Mouse (Mus musculus) A20 (cell line): ENCODE measurements at regions not wholly inside any gene's neighbourhood (a gene's known extent, or its start where the extent isn't known, plus 50 kb on each side); places are given as distances from the start of the nearest gene placed in this dataset.

Experiments
- DNase-seq: peaks from one replicate; pipeline ENCODE4 v3.0.0-alpha.2; 2011; ENCODE audit warnings: low read depth, low spot score

DNA sequence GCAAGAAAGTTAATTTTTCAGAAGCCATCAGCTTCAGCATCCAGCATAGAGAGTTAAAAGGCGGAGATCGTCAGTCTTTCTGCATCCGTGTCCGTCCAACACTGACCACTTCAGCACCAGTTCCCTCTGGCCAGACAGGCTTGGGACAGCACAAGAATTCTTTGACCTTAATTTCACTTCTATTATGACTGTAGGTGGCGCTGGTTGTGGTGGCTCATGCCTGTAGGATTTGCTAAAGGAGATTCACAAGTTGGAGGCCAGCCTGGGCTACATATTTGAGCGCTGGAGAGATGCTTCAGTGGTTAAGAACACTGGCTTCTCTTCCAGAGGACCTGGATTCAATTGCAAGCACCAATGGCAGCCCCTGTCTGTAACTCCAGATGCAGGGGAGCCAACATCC, 66.0 kb downstream of the Amer2 start:
- DNase-seq = peak; percentile 38

DNA sequence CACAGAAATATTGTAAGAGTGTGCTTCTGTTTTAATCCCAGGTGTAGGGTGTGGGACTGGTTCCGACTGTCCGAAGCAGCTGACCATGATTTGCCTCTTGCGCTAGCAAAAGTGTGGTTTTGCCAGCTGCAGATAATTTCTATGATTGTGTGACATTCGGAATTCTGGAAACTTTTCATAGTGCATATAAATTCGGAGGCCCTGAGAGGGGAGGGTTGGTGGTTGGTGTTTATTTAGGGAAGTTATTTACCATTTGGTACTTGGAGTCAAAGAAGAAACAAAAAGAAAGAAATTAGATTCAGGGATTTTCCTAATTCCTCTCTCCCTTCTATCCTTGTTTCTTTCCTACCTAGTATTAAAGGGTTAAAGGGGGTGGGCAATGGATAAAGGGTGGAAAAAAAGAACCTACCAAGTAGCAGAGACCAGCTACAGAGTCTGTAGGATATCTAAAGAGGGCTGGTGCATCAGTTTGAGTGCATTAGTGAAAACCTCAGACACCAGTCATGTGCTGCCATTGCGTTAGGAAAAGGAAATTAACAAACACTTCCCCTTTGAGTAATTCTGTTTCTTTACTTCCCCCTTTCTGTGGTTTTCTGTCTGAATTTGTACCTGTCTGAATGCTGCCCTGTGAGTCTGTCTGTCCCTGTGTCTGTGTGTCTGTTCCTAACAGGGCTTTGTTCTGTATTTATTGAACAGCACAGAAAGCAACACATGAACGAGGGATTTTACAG, 70.9 kb downstream of the Amer2 start:
- DNase-seq = peak; percentile 80

DNA sequence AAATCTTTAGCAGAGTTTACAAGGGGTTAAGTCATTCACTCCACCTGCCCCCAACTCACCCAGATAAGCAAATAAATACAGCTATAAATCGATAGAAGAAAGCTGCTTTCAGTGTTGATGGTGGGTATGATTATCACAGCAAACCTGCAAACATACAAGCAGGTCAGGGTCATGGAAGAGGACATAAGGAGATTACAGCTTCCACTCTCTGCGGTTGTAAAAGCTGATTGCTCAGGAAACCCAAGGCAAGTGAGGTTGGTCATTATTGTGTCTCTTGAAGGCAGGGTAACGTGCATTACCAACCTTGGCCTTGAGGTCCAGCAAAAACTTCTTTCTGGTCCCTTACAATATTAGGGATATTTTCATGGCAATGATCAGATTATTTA, 71.5 kb downstream of the Amer2 start:
- DNase-seq = no peak

DNA sequence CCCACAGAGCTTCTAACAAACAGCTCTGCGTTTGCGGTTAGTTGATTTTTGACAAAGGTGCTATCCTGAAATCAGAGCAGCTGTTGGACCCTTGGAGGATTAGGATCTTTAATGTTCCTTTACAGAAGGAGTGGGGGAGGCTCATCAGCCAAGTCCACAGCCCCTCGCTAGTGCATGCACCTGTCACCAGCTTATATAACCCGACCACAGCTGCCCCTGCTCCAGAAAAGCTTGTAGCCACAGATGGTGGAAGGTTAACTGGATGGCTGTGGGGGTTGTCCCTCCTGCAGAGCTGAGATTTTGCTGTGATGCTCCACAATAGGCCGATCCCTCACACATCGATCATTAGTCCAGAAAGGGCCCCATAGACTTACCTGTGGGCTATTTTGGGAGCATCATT, 73.0 kb downstream of the Amer2 start:
- DNase-seq = no peak

DNA sequence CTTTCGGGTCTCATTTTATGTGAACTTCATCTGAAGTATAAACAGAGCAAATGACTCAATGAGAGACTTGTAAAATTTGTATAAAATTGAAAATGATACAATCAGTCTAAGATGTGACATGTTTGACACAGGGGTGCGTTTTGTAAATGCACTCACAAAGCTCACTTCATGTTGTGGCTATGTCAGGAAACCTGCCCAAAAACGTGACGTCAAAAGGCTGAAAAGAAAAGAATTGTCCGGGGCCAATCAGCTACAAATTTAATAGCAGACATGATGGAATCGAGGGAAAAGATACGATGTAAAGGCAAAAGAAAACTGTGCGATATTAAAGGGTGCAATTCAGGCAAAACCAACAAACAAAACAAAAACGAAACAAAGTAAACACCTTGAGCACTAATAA, 78.2 kb downstream of the Amer2 start:
- peak; percentile 62 for DNase-seq

DNA sequence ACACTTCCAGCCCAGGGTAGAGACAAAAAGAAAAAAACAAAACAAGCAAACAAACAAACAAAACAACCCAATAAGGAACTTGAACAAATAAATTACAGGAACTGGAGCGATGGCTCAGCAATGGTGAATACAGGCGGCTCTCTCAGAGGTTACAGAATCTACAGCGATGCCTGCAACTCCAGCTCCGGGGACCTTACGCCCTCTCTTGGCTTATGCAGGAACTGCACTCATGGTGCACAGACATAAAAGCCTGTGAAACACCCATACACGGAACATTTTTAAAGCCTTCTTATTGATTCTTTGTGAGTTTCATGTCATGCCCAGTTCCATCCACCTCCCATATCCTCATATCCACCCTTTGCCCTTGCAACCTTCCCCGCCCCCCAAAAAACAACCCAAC, 78.6 kb downstream of the Amer2 start:
- peak; percentile 87 for DNase-seq

DNA sequence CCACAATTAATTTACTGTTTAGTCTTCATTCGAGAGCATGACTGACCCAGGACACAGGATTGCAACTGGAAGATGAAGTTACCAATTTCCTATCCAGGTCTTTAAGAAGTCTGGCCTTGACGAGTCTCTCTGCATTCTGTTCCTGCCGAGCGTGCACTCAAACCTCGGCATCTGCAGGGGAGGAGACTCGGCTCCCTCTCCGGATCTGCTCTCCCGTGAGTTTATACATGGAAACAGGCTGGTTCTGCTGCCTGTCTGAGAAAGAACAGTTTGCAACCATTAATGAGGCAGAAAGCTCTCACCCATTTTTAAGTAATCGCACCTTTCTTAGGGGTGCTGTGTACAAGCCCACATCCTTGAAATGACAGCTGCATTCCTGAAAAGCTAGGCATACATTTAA, 83.7 kb downstream of the Amer2 start:
- DNase-seq = no peak

DNA sequence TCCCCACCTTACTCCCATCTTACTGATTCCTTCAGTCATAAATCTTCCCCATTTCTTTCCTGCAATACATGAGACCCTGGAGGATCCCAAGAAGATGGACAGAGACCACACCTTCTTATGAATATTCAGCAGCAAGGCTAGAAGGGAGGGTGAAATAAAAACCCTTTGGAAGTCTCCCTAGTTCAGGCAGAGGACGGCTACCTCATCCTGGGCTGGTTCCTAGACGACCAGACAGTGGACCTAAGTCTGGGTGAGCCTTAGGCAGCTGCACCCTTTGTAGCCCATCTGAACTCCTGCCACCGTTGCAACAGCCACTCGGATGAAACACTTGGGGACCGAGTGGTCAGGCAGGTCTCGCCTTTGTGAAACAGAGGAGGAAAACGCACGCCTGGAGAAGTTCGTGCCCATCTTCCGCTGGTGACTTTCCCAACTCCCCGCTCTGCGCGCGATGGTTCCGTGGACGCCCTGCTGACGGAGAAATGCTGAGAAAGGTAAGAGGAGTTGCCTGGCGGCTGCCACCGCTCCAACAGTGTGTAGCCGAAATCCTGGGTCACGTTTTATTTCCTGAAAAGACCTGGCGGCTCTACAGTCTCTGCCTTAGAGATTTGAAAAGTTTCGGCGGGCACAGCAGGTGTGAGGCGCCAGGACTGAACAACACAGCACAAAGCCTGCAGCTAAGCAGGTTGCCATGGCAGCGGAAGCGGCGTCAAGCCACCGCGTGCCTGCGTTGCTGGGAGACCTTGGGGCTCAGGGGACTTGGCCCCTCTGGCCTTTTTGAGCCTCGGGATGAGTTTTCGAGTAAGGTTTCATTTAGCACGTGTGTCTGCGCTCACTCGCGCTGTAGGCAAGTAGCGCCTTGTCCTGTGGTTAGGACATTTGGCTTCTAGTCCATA, 112.2 kb downstream of the Amer2 start:
- DNase-seq = no peak

DNA sequence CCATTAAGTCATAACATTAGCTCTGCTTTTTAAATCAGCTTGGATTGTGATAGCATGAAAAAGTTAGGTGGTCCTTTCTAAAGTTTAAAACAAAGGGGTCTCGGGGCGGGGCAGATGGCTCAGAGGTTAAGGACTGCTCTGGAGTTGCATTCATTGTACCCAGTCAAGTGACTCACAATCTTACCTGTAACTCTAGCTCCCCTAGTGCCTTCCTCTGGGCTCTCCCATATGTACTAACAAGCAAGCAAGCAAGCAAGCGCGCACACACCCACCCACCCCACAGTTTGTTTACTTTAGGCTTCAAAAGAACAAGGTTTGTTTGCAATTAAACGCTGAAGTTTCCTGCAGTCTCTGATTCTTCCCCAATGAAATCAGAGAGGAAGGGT, 112.8 kb downstream of the Amer2 start:
- no peak for DNase-seq

DNA sequence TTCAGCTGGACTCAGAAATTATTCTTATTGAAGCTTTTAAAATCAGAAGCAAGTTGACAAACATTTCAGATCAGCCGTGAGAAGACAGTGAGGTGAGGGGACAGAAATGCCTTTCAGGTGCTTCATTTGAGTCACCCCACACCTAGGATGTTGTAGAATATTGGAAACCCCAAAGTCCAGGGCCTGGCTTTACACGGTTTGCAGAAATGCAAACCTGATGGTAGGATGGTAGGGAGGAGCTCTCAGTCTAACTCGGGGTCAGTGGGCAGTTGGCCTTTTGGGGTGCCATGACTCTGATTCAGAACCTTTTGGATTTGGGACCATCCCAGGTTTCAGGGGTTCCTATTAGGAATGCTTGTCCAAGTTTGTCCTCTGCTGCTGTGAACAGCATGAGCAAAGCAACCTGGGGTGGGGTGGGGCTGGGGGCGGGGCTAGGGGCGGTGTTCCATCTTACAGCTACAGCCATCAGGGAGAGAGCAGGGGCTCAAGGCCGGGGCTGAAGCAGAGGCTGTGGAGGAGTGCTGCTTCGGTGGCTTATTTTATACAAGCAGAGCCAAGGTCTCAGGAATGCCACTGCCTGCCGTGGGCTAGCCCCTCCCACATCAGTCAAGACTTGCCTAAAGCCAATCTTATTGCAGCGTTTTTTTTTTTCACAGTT, 113.3 kb downstream of the Amer2 start:
- DNase-seq = no peak

DNA sequence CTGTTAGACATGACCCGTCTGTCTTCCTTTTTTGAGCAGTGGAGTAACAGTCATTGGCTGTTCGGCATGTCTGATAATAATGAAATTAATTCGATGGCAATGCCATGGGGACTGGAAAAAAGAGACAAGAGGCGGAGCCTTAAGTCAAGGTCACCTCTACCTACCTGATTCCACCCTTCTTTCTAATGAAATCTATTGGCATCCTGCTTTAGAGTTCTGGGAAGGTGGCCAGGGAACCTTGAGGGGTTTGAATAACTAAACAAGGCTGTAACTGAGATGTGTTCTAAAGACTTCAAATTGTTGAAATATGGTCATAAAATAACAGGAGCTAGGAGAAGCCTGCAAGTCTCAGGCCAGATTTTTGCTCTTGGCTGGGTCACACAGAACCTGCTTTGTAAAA, 116.1 kb downstream of the Amer2 start:
- DNase-seq = no peak

DNA sequence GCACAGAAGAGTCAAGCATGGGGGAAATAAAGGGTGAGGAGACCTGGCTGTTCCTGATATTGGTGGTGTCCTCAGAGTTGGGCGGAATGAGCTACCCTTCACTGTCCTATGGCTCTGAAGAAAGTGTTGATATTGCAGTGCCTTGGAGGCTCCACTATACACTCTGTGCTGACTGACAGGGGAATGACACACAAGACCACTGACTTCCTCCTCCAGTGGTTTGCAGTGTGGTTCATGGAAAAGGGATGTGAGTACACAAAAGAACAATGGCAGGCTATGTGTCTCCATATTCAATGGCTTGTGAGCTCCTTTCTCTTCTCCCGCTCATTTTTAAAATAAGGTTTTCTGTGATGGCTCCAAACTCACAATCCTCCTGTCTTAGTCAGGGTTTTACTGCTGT, 117.8 kb downstream of the Amer2 start:
- no peak for DNase-seq

DNA sequence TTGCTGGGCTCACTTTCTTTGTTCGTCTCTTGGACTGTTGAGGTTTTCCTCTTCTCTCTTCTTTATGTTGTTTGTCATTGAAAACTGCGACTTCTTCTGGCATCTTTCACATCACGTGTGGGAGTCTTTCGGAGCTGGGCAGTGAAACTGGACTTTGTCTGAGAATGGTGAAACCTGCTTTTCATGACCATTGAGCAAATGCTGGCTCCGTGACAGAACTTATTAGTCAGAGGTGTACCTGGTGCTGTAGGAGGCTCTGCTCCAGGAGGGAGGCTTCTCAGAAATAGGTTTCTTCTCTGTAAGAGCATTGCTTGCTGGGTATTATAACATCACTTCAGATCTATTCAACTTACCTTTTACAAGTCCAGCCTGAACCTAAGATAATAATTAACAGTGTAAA, 122.4 kb downstream of the Amer2 start:
- DNase-seq = no peak

DNA sequence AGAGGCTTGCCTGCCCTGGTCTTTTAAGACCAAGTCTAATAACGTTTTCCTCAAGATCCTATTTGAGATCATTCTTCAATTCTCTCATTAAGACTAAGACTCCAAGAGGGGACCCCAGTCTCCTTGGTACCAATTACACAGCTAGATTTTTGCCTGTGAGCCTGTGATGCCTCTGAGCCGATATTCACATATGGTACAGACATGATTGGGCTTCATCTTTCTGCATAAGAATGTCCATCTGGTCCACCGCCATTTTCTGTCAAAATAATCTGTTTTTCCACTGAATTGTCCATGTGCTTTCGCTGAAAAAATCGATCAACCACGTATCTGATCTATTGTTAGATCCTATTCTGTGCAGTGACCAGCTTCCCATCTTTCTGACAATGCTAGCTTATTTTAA, 129.5 kb downstream of the Amer2 start:
- no peak for DNase-seq

DNA sequence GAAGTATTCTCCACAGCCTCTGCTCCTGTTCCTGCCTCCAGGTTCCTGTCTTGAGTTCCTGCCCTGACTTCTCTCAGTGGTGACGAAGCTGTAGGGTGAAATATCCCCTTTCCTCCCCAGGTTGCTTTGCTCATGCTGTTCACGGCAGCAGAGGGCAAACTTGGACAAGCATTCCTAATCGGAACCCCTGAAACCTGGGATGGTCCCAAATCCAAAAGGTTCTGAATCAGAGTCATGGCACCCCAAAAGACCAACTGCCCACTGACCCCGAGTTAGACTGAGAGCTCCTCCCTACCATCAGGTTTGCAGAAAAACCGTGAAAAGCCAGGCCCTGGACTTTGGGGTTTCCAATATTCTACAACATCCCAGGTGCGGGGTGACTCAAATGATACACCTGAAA, 128.7 kb upstream of the Spata13 start:
- no peak for DNase-seq

DNA sequence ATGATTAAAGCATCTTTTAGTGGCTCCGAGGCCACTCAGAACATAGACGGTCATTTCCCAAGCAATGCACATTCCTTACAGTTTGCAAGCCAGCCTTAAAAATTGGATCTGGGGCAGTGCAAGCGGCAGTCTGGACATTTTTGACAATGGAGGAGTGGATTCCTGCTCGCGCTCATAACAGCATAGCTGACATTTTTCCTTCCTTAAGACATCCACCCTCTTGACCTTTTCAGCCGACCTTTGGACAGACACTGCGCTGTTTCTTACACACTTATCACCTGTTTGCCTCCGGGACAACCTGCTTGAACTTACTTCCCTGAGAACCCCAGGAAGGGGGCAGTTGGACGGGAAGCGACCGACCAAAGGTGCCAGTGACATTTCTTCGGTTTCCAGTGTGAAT, 127.5 kb upstream of the Spata13 start:
- no peak for DNase-seq

DNA sequence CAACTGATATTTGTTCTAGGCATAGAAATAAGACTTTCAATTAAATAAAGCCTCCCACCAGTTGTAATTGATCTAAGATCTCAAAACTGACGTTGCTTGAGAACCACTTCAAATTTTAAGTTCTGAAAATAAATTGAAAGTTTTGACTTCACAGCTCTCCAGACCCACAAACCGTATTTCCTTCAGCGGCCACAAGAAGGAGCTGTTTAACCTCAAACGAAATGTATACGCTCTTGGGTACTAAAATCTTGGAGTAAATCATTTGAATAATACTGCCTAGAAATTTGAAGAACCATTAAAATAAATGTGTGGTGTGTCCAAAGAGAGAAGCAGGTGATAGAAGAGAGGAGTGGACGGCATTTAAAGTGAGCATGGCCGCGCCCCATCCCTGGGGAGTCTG, 120.2 kb upstream of the Spata13 start:
- peak; percentile 65 for DNase-seq

DNA sequence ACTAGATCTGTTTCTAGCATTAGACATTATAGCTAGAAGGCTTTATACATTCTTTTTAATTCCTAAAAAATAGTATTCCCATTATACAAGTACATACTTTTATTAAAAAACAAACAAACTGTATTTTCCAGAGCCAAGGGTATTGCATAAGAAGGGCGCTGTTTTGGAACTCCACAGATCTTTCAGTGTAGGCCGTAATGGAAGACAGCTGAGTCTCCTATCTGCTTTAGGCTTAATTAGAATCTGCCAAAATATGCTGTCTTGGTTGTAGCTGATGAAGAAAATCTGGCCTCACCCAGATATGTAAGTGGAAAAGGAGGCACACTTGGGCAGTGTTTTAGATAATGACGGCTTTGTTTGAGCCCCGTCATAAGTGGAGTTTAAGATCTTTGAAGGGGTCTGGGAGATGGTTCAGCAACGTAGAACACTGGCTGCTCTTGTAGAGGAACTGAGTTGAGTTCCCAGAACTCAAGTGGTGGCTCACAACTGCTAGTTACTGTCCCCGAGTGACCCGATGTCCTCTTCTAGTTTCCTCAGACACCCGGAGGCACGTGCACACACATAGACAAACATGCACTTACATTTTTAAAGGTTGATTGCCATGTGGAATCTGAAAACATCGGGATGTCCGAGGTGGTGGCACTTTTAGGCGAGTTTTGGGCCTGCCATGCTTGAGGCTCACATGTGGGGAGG, 118.6 kb upstream of the Spata13 start:
- no peak for DNase-seq

DNA sequence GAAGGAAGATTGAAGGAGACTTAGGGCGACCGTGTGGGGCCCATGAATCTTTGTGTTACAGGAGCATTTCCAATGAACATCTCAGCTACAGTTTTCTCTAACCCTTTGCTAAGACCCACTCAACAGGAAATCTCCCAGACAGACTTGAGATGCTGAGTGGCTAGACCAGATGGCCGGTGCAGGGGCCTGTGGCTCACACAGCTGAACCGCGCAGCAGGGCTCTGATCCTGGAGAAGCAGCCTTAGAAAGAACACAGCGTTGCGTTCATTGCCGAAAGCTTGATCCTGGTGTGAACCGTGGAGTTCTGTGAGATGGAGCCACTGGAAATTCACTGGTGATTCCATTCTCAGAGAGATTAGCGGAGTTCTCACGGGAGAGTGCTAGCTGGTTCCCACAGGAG, 115.9 kb upstream of the Spata13 start:
- DNase-seq = no peak

DNA sequence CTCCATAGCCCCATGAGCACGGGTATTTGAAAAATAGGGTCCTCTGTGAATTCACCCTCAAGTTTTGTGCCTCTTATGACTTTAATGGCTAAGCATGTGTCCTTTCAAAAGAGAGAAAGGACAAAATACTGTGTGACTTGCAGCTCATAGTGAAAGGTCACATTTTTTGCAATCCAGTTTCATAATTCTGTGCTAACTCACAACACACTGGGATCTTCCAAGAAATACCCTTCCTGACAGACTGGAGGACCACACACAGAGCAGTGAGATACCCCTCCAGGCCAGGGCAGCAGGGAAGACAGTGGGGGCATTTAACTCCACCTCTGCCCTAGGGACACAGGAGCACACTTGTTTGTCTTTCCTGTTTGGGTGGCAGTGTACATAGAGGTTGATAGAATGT, 110.8 kb upstream of the Spata13 start:
- DNase-seq = no peak

DNA sequence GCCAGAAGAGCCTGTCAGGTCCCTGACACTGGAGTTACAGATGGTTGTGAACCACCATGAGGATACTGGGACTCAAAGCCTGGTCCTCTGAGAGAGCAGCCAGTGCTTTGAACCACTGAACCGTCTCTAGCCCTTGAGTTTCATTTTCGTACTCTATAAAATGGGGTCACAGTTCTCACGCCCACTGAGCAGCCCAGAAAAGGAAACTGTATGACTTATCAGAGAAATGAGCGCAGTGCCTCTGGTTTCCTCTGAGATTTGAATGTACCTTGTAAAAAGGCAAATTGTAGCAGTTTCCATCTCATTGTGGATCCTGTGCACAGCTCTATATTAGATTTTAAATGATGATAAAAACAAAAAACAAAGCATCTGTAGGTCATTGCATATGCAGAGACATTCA, 108.9 kb upstream of the Spata13 start:
- DNase-seq = no peak
